Mouse (Mus musculus) liver, adult 2 months (tissue): ENCODE results near the gene Ngdn.

Source experiments
- CTCF ChIP-seq: fragments of 200-500 bp; IDR thresholded peaks from 2 replicates; pipeline ENCODE4 v1.5.1; 2011; ENCODE audit warnings: low read depth, low read length, control low read depth
- POLR2A ChIP-seq: fragments of 200-500 bp; IDR thresholded peaks from 2 replicates; pipeline ENCODE4 v1.6.1; 2011; ENCODE audit warnings: low read length, control low read depth; ENCODE audit not compliant: insufficient read depth; ENCODE audit errors: extremely low read depth

- TF ChIP-seq CTCF (no peak), POLR2A (no peak)
Observed at GRCm38 (mm10) chr14:54976633-54977032, 38.6 kb upstream of the Ngdn start, which contains the start of gene Gm17428.
